8 mouse cellular contexts compared by ENCODE assay signal in the genomic region with DNA sequence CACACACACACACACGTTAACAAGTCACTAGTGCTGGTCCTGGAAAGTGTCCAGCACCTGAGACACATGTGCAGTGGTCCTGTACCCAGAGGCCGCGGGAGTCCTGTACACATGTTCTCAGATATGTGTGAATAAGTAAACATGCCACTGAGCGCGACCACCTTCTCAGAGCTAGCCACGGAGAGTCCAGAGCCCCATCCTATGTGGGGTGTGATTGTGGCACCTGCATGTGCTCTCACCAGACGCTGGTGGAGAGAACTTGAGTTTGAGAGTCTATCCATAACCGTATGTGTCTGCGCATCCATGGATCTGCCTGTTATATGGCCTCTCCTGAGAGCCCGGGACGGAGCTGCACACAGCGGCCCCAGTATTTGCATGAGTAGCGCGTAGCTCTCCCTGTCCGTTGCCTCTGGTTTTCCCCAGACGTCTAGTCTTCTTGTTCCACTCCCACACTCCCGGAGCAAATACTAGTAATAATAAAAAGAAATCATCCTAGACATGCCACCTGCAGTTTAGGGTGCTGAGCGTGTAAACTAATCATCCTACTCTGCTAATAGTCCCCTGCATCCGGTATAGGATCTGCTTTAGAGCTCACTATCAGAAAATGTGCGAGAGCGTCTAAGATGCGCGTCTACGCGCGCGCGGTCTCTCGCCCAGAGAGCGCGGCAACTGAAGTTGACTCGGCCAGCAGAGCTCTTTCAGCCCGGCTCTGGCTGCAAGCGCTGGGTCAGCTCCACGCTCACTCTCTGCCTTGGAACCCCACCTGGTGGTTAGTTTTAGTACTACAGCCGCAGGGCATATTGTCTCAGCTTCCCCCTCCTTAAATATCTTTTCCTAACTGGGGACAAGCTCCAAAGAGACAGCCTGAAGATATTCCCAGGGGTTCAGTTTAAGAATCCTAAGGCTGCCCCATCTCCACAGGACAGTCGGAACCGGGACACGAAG. TPM values are rescaled to one million over a fixed set of nuclear protein-coding genes. Genes with fewer than 3 reads are reported as not detected.
A peak's percentile ranks its signal among the peaks of the same experiment; 100 is the strongest.
DNase-seq lines count a peak whose midpoint lies in the region; ATAC-seq and TF ChIP-seq lines count a peak whose summit lies in the region.

No protein-coding gene starts in this region.

- H3K36me3 ChIP-seq in embryonic facial prominence, embryonic 10.5 days (replicated peaks), result no peaks in the 10 kb centered on the region
- H3K36me3 ChIP-seq in intestine, postnatal 0 days (ENCODE audit: control insufficient read depth, insufficient read depth), result no peaks in the 10 kb centered on the region
- no peaks in the 10 kb centered on the region for H3K36me3 ChIP-seq in midbrain, embryonic 13.5 days

- no peak overlapping the region for H3K9ac ChIP-seq in intestine, postnatal 0 days (ENCODE audit: low read depth, low read length)
- peak overlapping the region; percentile 36; the same call in 1 of the 2 replicates for H3K9ac ChIP-seq in midbrain, embryonic 13.5 days (replicated peaks)

- peak; percentile 85 for ATAC-seq in granulocyte monocyte progenitor cell, adult 5-6 weeks (replicated peaks; ENCODE audit: poor library complexity, severe bottlenecking)
- 0 out of 2 replicates have a peak, but pooled peaks have one; percentile 37 for ATAC-seq in intestine, postnatal 0 days
- peak; percentile 59; the same call in 1 of the 2 replicates for ATAC-seq in midbrain, embryonic 13.5 days

- peaks cover 86% of the 10 kb centered on the region for H3K4me1 ChIP-seq in embryonic facial prominence, embryonic 10.5 days
- peaks cover 9% of the 10 kb centered on the region for H3K4me1 ChIP-seq in intestine, postnatal 0 days (replicated peaks; ENCODE audit: control insufficient read depth, insufficient read depth, low read length)
- peaks cover 67% of the 10 kb centered on the region for H3K4me1 ChIP-seq in midbrain, embryonic 13.5 days (replicated peaks)

- intact Hi-C loops in left cerebral cortex, postnatal 4 days (cut with DNase I), result loop anchor here (5.0 to 10.0 kb wide), 3 partner anchors 183 to 493 kb away; no protein-coding TSS in a partner anchor

- 5% methylated on average over 39 of the region's 39 CpGs for whole genome bisulfite sequencing in embryonic facial prominence, embryonic 10.5 days
- WGBS in intestine, postnatal 0 days, result 4% methylated on average over 39 of the region's 39 CpGs
- WGBS in midbrain, embryonic 13.5 days, result 3% methylated on average over 39 of the region's 39 CpGs

- H3K27ac ChIP-seq in embryonic facial prominence, embryonic 10.5 days (replicated peaks), result no peak overlapping the region; the same call in 1 of the 2 replicates
- no peak overlapping the region for H3K27ac ChIP-seq in intestine, postnatal 0 days (ENCODE audit: low read depth, low read length)
- no peak overlapping the region for H3K27ac ChIP-seq in midbrain, embryonic 13.5 days

- DNase-seq in 3134 (ENCODE audit: extremely low read depth, insufficient read length, low spot score), result peak; percentile 54
- peak; percentile 93 for DNase-seq in adrenal gland, postnatal 14 days
- peak; percentile 90 for DNase-seq in embryonic facial prominence, embryonic 10.5 days (ENCODE audit: low spot score)
- peak; percentile 91 for DNase-seq in left cerebral cortex, postnatal 4 days
- peak; percentile 34 to 70 for DNase-seq in spleen, adult 18-20 months

- peak overlapping the region; percentile 71 for H3K4me3 ChIP-seq in embryonic facial prominence, embryonic 10.5 days
- H3K4me3 ChIP-seq in intestine, postnatal 0 days (ENCODE audit: low read depth, low read length), result peak overlapping the region; percentile 14; the same call in 1 of the 2 replicates
- H3K4me3 ChIP-seq in midbrain, embryonic 13.5 days (replicated peaks), result peak overlapping the region; percentile 50

- TF ChIP-seq CTCF in intestine, postnatal 0 days (IDR thresholded peaks at IDR 0.05; ENCODE audit: low read depth), result peak; percentile 94

- H3K9me3 ChIP-seq in embryonic facial prominence, embryonic 10.5 days, result no peaks in the 10 kb centered on the region
- no peaks in the 10 kb centered on the region for H3K9me3 ChIP-seq in intestine, postnatal 0 days (ENCODE audit: control insufficient read depth)
- no peaks in the 10 kb centered on the region for H3K9me3 ChIP-seq in midbrain, embryonic 13.5 days

- peak overlapping the region; percentile 90 for H3K4me2 ChIP-seq in intestine, postnatal 0 days (replicated peaks; ENCODE audit: low read depth)
- peak overlapping the region; percentile 85 for H3K4me2 ChIP-seq in midbrain, embryonic 13.5 days (replicated peaks)

- H3K27me3 ChIP-seq in embryonic facial prominence, embryonic 10.5 days (replicated peaks; ENCODE audit: low read depth, poor library complexity, severe bottlenecking), result peaks cover 96% of the 10 kb centered on the region
- peaks cover 49% of the 10 kb centered on the region for H3K27me3 ChIP-seq in intestine, postnatal 0 days (replicated peaks; ENCODE audit: control insufficient read depth, insufficient read depth, low read length)
- peaks cover 82% of the 10 kb centered on the region for H3K27me3 ChIP-seq in midbrain, embryonic 13.5 days

RNA-seq across cellular contexts. Expression of a gene that starts 3.7 kb away (rescaled TPM):
- 3.3 and 4.2 TPM in 2 replicates for total RNA-seq in adrenal gland, postnatal 14 days (2021)
- polyA plus RNA-seq in embryonic facial prominence, embryonic 10.5 days (2016; fragmentation: Nextera tagmentation; extraction: Ambion mirVana), result 6.6 and 16.7 TPM in 2 replicates
- not detected in 2 replicates for total RNA-seq in granulocyte monocyte progenitor cell, adult 5-6 weeks (2014; fragmentation: Nextera tagmentation)
- not detected in 2 replicates for total RNA-seq in granulocyte monocyte progenitor cell, adult 5-6 weeks (2017)
- polyA plus RNA-seq in intestine, postnatal 0 days (2015; fragmentation: Nextera tagmentation; extraction: Ambion mirVana), result 0.46 and 0.50 TPM in 2 replicates
- total RNA-seq in left cerebral cortex, postnatal 4 days (2021), result 10 to 100 TPM; 28.9 to 29.7 TPM
- polyA plus RNA-seq in midbrain, embryonic 13.5 days (2015; fragmentation: Nextera tagmentation; extraction: Ambion mirVana), result 12.6 and 14.7 TPM in 2 replicates

Comparison
In these comparisons a context has a peak if more than half of its experiments do, and no peak if none do; other contexts are left out.
1. H3K4me3 ChIP-seq: peak in every context shown above with its lines; median percentile 71 in embryonic facial prominence, embryonic 10.5 days; 50 in midbrain, embryonic 13.5 days; 14 in intestine, postnatal 0 days.